In genomic region chr12:107952318-107952724, GRCm38 (mm10) we compare ENCODE assay signal across 9 mouse cellular contexts. TPM values are rescaled to one million over a fixed set of nuclear protein-coding genes. Genes with fewer than 3 reads are reported as not detected.
DNase-seq lines count a peak whose midpoint lies in the region; ATAC-seq and TF ChIP-seq lines count a peak whose summit lies in the region.
"Had no signal": no experiment of that assay in that cellular context is flagged by ENCODE, and none has a peak within 500 bp of the region (broad histone marks: within the 10 kb centered on the region; RNA-seq: fewer than 3 reads in every experiment).

No protein-coding gene starts in this region.

- H3K27ac ChIP-seq in hindbrain, embryonic 12.5 days, result peak overlapping the region; percentile 64
- no peak overlapping the region for H3K27ac ChIP-seq in hindbrain, embryonic 11.5 days (ENCODE audit: low read depth, low read length)
- peak overlapping the region; percentile 66 for H3K27ac ChIP-seq in forebrain, postnatal 0 days (ENCODE audit: low read depth, low read length)
- H3K27ac ChIP-seq in limb, embryonic 14.5 days (replicated peaks; ENCODE audit: low read depth, low read length), result peak overlapping the region; percentile 70

- peak overlapping the region; percentile 21 for H3K4me2 ChIP-seq in hindbrain, embryonic 12.5 days (replicated peaks)
- H3K4me2 ChIP-seq in hindbrain, embryonic 11.5 days (replicated peaks; ENCODE audit: low read depth, low read length), result no peak overlapping the region
- peak overlapping the region; percentile 46 for H3K4me2 ChIP-seq in forebrain, postnatal 0 days (ENCODE audit: low read depth)
- peak overlapping the region; percentile 42 for H3K4me2 ChIP-seq in limb, embryonic 14.5 days (replicated peaks; ENCODE audit: low read depth, low read length, severe bottlenecking)

- no peak for DNase-seq in hindbrain, embryonic 11.5 days (ENCODE audit: low spot score)
- DNase-seq in brain, embryonic 14.5 days (ENCODE audit: low read depth), result peak; percentile 96
- DNase-seq in forebrain, postnatal 0 days, result peak; percentile 85
- peak; percentile 92 for DNase-seq in limb, embryonic 14.5 days (ENCODE audit: low spot score)
- no peak for DNase-seq in adrenal gland, adult 2 months
- DNase-seq in heart, postnatal 25 days (ENCODE audit: low spot score), result no peak

- ATAC-seq in hindbrain, embryonic 12.5 days (ENCODE audit: low FRiP score), result no peak
- ATAC-seq in hindbrain, embryonic 11.5 days (ENCODE audit: low FRiP score), result no peak
- ATAC-seq in forebrain, postnatal 0 days, result peak; percentile 67
- ATAC-seq in limb, embryonic 14.5 days (ENCODE audit: low FRiP score, low read depth), result peak; percentile 77
- no peak for ATAC-seq in inflammation-experienced regulatory T-cells, adult 6 months

- no peak for TF ChIP-seq POLR2A in brain, embryonic 14.5 days (IDR thresholded peaks at IDR 0.05; ENCODE audit: borderline replicate concordance, extremely low read depth, insufficient read depth, insufficient read length, poor library complexity, severe bottlenecking)
- no peak for TF ChIP-seq POLR2A in limb, embryonic 14.5 days (IDR thresholded peaks at IDR 0.05; ENCODE audit: borderline replicate concordance, extremely low read depth, insufficient read depth, insufficient read length)

- TF ChIP-seq CTCF in brain, embryonic 14.5 days (IDR thresholded peaks at IDR 0.05; ENCODE audit: borderline replicate concordance, extremely low read depth, insufficient read depth, insufficient read length), result no peak
- no peak for TF ChIP-seq CTCF in forebrain, postnatal 0 days (IDR thresholded peaks at IDR 0.05; ENCODE audit: low read depth)

- intact Hi-C loops in heart, postnatal 25 days (cut with DNase I), result no loop called here

- no peaks in the 10 kb centered on the region for H3K9me3 ChIP-seq in hindbrain, embryonic 12.5 days (replicated peaks)
- no peaks in the 10 kb centered on the region for H3K9me3 ChIP-seq in hindbrain, embryonic 11.5 days (ENCODE audit: control insufficient read depth, low read length)
- H3K9me3 ChIP-seq in forebrain, postnatal 0 days (ENCODE audit: low read length), result no peaks in the 10 kb centered on the region
- no peaks in the 10 kb centered on the region for H3K9me3 ChIP-seq in limb, embryonic 14.5 days (ENCODE audit: control insufficient read depth, low read length)

- no peaks in the 10 kb centered on the region for H3K36me3 ChIP-seq in hindbrain, embryonic 12.5 days
- H3K36me3 ChIP-seq in hindbrain, embryonic 11.5 days (ENCODE audit: control insufficient read depth, insufficient read depth, low read length), result no peaks in the 10 kb centered on the region
- no peaks in the 10 kb centered on the region for H3K36me3 ChIP-seq in forebrain, postnatal 0 days (ENCODE audit: insufficient read depth)
- no peaks in the 10 kb centered on the region for H3K36me3 ChIP-seq in limb, embryonic 14.5 days (ENCODE audit: control insufficient read depth, insufficient read depth, low read length)

- no peak overlapping the region; the same call in 1 of the 2 replicates for H3K9ac ChIP-seq in hindbrain, embryonic 12.5 days
- H3K9ac ChIP-seq in hindbrain, embryonic 11.5 days (ENCODE audit: low read depth, low read length), result no peak overlapping the region
- peak overlapping the region; percentile 25; the same call in 1 of the 2 replicates for H3K9ac ChIP-seq in forebrain, postnatal 0 days
- H3K9ac ChIP-seq in limb, embryonic 14.5 days (ENCODE audit: low read depth, low read length, severe bottlenecking), result no peak overlapping the region

- H3K27me3 ChIP-seq in hindbrain, embryonic 12.5 days, result no peaks in the 10 kb centered on the region
- no peaks in the 10 kb centered on the region for H3K27me3 ChIP-seq in hindbrain, embryonic 11.5 days (ENCODE audit: control insufficient read depth, insufficient read depth, low read length)
- no peaks in the 10 kb centered on the region; the same call in 1 of the 2 replicates for H3K27me3 ChIP-seq in forebrain, postnatal 0 days (ENCODE audit: insufficient read depth, low read length)
- H3K27me3 ChIP-seq in limb, embryonic 14.5 days (ENCODE audit: control insufficient read depth, insufficient read depth, low read length), result no peaks in the 10 kb centered on the region

- H3K4me1 ChIP-seq in hindbrain, embryonic 12.5 days, result peaks cover 64% of the 10 kb centered on the region
- no peaks in the 10 kb centered on the region; the same call in 1 of the 2 replicates for H3K4me1 ChIP-seq in hindbrain, embryonic 11.5 days (replicated peaks; ENCODE audit: control insufficient read depth, insufficient read depth, low read length)
- peaks cover 30% of the 10 kb centered on the region; the same call in 1 of the 2 replicates for H3K4me1 ChIP-seq in forebrain, postnatal 0 days (ENCODE audit: insufficient read depth)
- peaks cover 55% of the 10 kb centered on the region for H3K4me1 ChIP-seq in limb, embryonic 14.5 days (ENCODE audit: control insufficient read depth, insufficient read depth, low read length)

- no peak overlapping the region for H3K4me3 ChIP-seq in hindbrain, embryonic 12.5 days
- H3K4me3 ChIP-seq in hindbrain, embryonic 11.5 days (ENCODE audit: low read depth, low read length), result no peak overlapping the region
- peak overlapping the region; percentile 16 for H3K4me3 ChIP-seq in forebrain, postnatal 0 days (ENCODE audit: low read depth, low read length)
- H3K4me3 ChIP-seq in limb, embryonic 14.5 days (replicated peaks; ENCODE audit: low read length), result peak overlapping the region; percentile 16

- 56% methylated on average over 20 of the region's 20 CpGs for WGBS in hindbrain, embryonic 12.5 days
- 65% methylated on average over 20 of the region's 20 CpGs for WGBS in hindbrain, embryonic 11.5 days
- 5% methylated on average over 20 of the region's 20 CpGs for WGBS in forebrain, postnatal 0 days
- 9% methylated on average over 20 of the region's 20 CpGs for WGBS in limb, embryonic 14.5 days

RNA-seq across cellular contexts. Expression of gene Bcl11b, which starts 51.1 kb away (rescaled TPM):
- polyA plus RNA-seq in hindbrain, embryonic 12.5 days (2016; fragmentation: Nextera tagmentation; extraction: Ambion mirVana), result 25.9 and 37.1 TPM in 2 replicates
- 6.8 and 8.4 TPM in 2 replicates for polyA plus RNA-seq in hindbrain, embryonic 11.5 days (2014; fragmentation: Nextera tagmentation; extraction: Ambion mirVana)
- polyA plus RNA-seq in brain, embryonic 14.5 days (2012; rRNA removed), result 67.1 and 73.3 TPM in 2 replicates
- 103 and 122 TPM in 2 replicates for total RNA-seq in forebrain, postnatal 0 days (2014; rRNA removed)
- polyA plus RNA-seq in forebrain, postnatal 0 days (2015; fragmentation: Nextera tagmentation; extraction: Ambion mirVana), result 45.4 and 70.1 TPM in 2 replicates
- polyA plus RNA-seq in limb, embryonic 14.5 days (2012; rRNA removed), result 16.0 and 20.1 TPM in 2 replicates
- 26.4 and 26.7 TPM in 2 replicates for polyA plus RNA-seq in limb, embryonic 14.5 days (2014; fragmentation: Nextera tagmentation; extraction: Ambion mirVana)
- polyA plus RNA-seq in inflammation-experienced regulatory T-cells, adult 6 months (2017; shearing (Covaris generic)), result 10 to 100 TPM; 26.0 to 46.3 (median 40.8) TPM
- total RNA-seq in adrenal gland, adult 2 months (2021), result under 1 TPM; 0.20 to 0.59 TPM
- 0.66 and 1.3 TPM in 2 replicates for polyA plus RNA-seq in adrenal gland, adult 2 months (2012; rRNA removed)
- total RNA-seq in heart, postnatal 25 days (2021), result 1 to 10 TPM; 1.1 to 1.6 TPM
- total RNA-seq: MEL had no signal

Comparison
In these comparisons a context has a peak if more than half of its experiments do, and no peak if none do; other contexts are left out.
1. ATAC-seq: peak in forebrain, postnatal 0 days (single experiment) and limb, embryonic 14.5 days (single experiment); none in hindbrain, embryonic 12.5 days (single experiment), hindbrain, embryonic 11.5 days (single experiment) and inflammation-experienced regulatory T-cells, adult 6 months (single experiment).
2. H3K4me3 ChIP-seq: peak in forebrain, postnatal 0 days (single experiment) and limb, embryonic 14.5 days (single experiment); none in hindbrain, embryonic 12.5 days (single experiment) and hindbrain, embryonic 11.5 days (single experiment).
3. DNase-seq: peak in brain, embryonic 14.5 days (single experiment), forebrain, postnatal 0 days (single experiment) and limb, embryonic 14.5 days (single experiment); none in hindbrain, embryonic 11.5 days (single experiment), adrenal gland, adult 2 months (single experiment) and heart, postnatal 25 days (single experiment).